Mouse (Mus musculus) c-Kit-negative CD71-positive TER-119-positive erythroid progenitor cells, embryonic 14.5 days (primary cell): Measurements from ENCODE around the gene Usp5.

Source experiments
- DNase-seq: peaks from one replicate; pipeline ENCODE4 v3.0.0-alpha.2; 2013; ENCODE audit warnings: low read depth, low spot score

Gene Usp5

GRCm38 (mm10) chr6:124787722-124788121 lies 41.6 kb downstream of the Usp5 start:
- DNase-seq: no peak

GRCm38 (mm10) chr6:124786756-124787420 lies 42.4 kb downstream of the Usp5 start:
- DNase-seq: no peak

DNA sequence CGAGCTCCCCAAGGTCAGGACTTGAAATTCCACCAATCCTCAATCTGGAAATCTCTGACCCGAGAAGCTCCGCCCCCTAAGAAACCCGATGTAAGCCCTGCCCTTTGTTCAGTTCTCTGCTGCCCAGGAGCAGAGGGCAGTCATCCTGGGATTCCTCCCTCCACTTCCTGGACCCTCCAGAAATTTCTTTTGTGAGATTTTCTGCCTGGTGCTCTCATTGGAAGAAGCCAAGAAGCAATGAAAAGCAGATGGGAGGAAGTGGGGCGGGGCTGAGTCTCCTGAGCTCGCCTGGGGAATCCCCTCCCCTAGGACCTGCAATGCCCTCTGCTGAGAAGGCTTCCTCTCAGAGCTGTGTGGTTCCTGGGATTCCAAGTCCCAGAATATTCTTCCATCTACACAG lies 46.8 kb downstream of the Usp5 start:
- no peak for DNase-seq

- no peak for DNase-seq
Observed at GRCm38 (mm10) chr6:124780917-124781316, 48.4 kb downstream of the Usp5 start.

GRCm38 (mm10) chr6:124779984-124780416 lies 49.3 kb downstream of the Usp5 start:
- DNase-seq: no peak

DNA sequence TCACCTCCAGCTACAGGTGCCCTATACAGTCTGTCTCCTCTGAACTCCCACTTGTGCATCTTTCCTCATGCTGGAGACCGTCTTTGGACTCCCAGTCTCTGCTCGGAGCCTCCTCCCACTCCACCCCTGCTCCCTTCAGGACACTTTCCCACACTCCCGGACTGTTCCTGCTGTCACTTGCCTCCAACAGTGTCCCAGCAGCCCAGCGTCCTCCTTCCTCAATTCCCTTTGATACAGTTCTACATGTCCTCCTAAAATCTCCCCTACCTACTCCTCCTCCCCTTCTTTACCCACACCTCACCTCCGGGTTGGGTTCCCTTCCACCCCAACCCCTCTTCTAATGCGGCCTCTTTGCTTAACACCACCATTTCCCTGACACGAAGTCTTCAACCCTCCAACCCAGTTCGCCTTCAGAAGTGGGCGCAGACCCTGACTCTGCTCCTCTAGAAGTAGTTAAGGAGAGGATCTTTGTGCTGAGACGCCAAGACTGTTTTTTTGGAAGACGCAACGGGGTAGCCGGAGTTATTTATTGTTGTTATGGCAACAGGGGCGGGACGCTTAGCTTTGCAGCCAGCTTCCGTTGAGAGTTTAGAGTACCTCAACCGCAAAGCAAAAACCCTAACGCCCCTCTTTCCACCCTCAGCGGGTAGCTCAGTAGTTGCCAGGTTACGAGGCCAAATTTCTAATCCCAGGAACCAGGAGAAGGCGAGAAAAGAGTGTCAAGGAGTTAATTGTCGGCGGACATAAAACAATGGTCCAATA lies 49.9 kb downstream of the Usp5 start, which contains the start of gene Lrrc23:
Gene Lrrc23, minus strand, starts transcription at position 506 of the 762 bp plus-strand sequence.
- no peak for DNase-seq

DNA sequence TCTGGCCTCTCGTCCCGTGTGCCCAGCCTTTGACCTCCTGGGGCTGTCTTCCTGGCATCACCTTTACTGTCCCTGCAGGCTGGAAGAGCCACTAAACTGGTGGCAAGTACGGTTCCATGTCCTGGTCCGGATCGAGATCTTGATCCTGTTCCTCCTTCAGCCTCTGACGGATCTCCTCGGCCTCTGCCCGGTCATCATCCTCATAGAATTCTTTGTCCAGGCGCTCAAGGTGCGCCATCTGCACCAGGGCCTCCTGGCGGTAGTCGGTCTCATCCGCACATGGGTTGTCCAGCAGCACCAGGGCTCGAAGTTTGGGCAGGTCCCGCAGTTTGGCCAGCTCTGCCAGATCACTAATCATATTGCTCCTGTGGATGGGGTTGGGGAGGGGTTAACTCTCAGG lies 58.8 kb downstream of the Usp5 start:
- no peak for DNase-seq

DNA sequence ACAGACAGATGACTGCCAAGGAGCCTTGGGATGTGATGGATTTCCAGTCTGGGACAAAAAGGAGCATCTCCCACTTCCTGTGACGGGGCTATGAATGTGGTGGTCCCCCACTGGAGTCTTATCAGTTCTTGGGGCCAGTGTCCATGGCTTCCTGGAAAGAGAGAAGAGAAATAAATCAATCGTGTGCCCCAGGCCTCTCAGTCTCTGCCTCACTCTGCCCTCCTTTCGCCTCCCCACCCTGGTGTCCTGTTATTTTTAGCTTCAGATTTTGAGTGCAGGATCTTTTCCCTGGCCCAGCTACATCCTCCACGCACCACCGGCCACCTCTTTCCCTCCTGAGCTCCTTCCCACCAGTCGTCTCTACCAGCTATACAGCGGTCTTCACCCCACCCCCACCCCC lies 59.3 kb downstream of the Usp5 start:
- no peak for DNase-seq

DNA sequence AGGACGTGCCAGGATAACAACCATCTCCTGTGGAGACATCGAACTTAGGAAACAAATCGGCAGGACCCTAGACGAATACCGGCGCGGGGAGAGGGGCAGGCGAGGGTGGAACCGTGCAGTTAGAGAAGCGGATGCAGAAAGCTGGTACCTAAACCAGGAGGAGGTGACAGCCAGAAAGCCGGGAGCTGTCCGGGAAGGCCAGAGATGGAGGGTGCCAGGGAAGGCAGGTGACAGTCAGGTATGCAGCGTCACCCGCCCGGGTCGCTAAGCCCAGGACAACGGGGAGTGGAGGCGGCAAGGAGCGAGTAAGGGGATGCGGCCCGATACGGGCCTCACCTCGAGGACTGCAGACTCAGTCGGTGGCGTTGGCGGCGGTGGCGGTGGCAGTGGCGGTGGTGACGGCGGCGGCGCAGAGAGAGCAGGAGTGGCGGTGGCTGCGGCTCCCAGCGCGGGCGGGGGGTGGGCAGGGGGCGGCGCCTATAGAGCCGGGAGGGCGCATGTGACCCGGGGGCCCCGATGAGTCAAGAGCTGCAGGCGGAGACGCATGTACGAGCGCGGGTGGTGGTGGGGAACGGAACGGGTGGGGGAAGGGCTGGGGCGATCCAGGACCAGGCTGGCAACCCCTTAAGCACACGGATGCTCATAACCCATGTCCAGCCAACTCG lies 60.1 kb downstream of the Usp5 start, which contains the start of gene Eno2:
Gene Eno2, minus strand, starts transcription at position 573 of the 665 bp plus-strand sequence.
- DNase-seq: no peak

DNA sequence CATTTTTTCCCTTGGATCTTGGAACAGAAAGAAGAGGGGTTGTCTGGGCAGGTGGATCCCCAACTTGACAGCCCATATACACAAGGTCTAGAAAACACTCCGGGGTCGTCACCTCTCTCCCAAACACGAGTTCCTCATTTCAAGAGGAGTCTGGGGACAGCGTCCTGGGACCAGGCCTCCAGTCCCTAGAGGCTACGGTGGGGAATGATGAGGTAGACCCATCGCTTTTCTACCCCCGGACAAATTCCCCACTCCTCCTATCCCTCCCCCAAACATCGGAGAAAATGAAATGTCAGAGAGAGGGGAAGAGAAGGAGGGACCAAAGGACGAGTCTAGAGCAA lies 60.6 kb downstream of the Usp5 start:
- DNase-seq: no peak

DNA sequence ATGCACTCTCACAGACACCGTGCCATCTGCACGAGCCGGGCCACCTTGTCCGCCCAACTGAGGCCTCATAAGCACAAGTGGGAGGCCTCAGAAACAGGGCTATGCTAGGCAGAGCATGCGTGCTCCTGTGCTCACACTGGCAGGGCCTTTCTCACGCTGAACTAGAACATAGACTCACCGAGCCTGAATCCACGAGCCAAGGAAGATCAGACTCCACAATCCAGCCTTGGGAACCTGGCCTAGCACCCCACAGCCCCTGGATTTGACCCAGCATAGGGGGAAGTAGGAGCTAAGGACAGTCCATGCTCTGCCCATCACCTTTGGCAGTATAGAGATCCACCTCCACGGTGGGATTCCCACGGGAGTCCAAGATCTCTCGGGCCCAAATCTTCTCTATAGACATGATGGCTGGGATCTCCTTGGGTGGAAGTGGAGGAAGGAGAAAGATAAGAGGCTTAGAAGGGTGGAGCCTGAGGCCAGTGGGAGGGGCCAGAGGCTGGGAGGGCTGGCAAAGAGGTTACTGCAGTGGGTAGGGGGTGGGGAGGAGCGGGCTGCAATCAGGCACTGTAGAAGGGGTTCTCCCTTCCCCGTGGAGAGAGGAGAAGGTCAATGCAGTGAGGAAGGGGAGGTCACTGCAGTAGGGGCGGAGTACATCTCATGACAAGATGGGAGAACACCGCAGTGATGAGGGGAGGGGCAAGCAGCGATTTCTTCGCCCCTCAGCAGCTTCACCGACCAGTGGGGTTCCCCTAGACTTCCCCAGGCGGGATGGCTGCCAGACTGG lies 61.2 kb downstream of the Usp5 start:
- no peak for DNase-seq

GRCm38 (mm10) chr6:124767536-124767919 lies 61.8 kb downstream of the Usp5 start:
- DNase-seq: no peak

- DNase-seq: no peak
Observed at GRCm38 (mm10) chr6:124765951-124766350, 63.3 kb downstream of the Usp5 start.
